Mouse (Mus musculus) liver, embryonic 15.5 days (tissue): ENCODE results near the gene Tepp. TPM values are rescaled to one million over a fixed set of nuclear protein-coding genes. Genes with fewer than 3 reads are reported as not detected.

ENCODE experiments used
- ATAC-seq: fragments of 200-750 bp; cut with Nextera tagmentation; 2 replicates; pipeline ENCODE4 v1.8.0; 2017; ENCODE audit warnings: moderate number of reproducible peaks, mild to moderate bottlenecking, moderate library complexity; ENCODE audit not compliant: insufficient read depth
- H3K27ac ChIP-seq: fragments of 300-500 bp; sonication (generic); replicated peaks from 2 replicates; pipeline ENCODE4 v1.5.1; 2015; ENCODE audit warnings: mild to moderate bottlenecking, inconsistent platforms
- H3K27me3 ChIP-seq: fragments of 300-500 bp; sonication (generic); 2 replicates; pipeline ENCODE4 v1.6.1; 2015; ENCODE audit warnings: mild to moderate bottlenecking, inconsistent platforms
- H3K36me3 ChIP-seq: fragments of 300-500 bp; sonication (generic); replicated peaks from 2 replicates; pipeline ENCODE4 v1.6.1; 2015; ENCODE audit warnings: moderate library complexity, mild to moderate bottlenecking, inconsistent platforms
- H3K4me1 ChIP-seq: fragments of 300-500 bp; sonication (generic); replicated peaks from 2 replicates; pipeline ENCODE4 v1.6.1; 2015; ENCODE audit warnings: inconsistent platforms
- H3K4me2 ChIP-seq: fragments of 300-500 bp; sonication (generic); 2 replicates; pipeline ENCODE4 v1.6.1; 2015; ENCODE audit warnings: moderate library complexity, mild to moderate bottlenecking, inconsistent platforms
- H3K4me3 ChIP-seq: fragments of 300-500 bp; sonication (generic); replicated peaks from 2 replicates; pipeline ENCODE4 v1.5.1; 2015; ENCODE audit warnings: mild to moderate bottlenecking, inconsistent platforms
- H3K9ac ChIP-seq: fragments of 300-500 bp; sonication (generic); 2 replicates; pipeline ENCODE4 v1.6.1; 2015; ENCODE audit warnings: moderate library complexity, mild to moderate bottlenecking, inconsistent platforms
- H3K9me3 ChIP-seq: fragments of 300-500 bp; sonication (generic); replicated peaks from 2 replicates; pipeline ENCODE4 v1.6.1; 2016; ENCODE audit warnings: inconsistent platforms
- WGBS: fragments of 180-500 bp; shearing (Covaris S2); methylation state at CpG from one replicate; pipeline ENCODE4 v1.1.7; 2015; ENCODE audit warnings: mixed read lengths; ENCODE audit not compliant: insufficient replicate concordance; 5-methylcytosine and 5-hydroxymethylcytosine counted together
- polyA plus RNA-seq: library from polyadenylated mRNA; unstranded; fragments of >200 nt; fragmentation: Nextera tagmentation; extraction: Ambion mirVana; gene quantifications from 2 replicates; pipeline ENCODE4 v1.2.1, GENCODE M21; 2015

Tepp gene
- polyA plus RNA-seq, 1 experiment from 2014 or later, result not detected

DNA sequence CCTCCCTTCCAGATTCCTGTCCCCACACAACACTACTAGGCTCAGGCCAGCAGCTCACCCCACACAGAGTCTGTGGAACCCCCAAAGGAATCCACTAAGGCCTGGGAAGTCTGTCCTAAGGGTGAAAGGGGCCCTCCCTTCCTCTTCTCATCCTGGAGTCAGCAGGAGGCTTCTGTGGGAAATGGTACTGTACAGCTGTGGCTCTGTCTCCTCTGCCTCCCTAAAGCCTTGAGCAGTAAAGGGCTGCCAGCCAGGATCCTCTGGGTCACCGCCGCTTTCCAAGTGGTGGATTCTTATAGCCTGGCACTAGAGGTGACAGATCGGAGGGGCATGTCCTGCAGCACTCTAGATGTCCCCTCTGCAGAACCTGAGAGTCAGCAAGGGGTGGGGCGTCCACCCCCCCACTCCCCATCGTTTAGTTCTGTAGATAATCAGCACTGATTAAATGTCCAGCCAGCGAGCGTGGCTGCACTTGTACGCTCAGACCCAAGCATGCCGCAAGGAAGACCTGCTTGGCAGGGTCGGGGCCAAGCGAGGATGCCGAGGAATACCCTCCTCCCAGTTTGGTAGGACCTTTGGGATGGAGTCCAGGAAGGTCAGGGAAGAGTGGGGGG lies 63.1 kb downstream of the Tepp start:
- H3K4me3 ChIP-seq, result no peak overlapping the region
- H3K27ac ChIP-seq, result no peak overlapping the region
- H3K36me3 ChIP-seq, result no peaks in the 10 kb centered on the region
- no peak overlapping the region for H3K9ac ChIP-seq
- ATAC-seq, result no peak
- no peak overlapping the region for H3K4me2 ChIP-seq
- WGBS, result 63% methylated on average over 12 of the region's 12 CpGs
- H3K4me1 ChIP-seq, result peaks cover 12% of the 10 kb centered on the region
- peaks cover 4% of the 10 kb centered on the region; the same call in 1 of the 2 replicates for H3K27me3 ChIP-seq
- H3K9me3 ChIP-seq, result no peaks in the 10 kb centered on the region

- Histone ChIP-seq H3K27me3 (peaks cover 4% of the 10 kb centered on the region; the same call in 1 of the 2 replicates), H3K4me1 (peaks cover 4% of the 10 kb centered on the region), H3K4me3 (no peak overlapping the region), H3K9ac (no peak overlapping the region), H3K9me3 (no peaks in the 10 kb centered on the region), H3K4me2 (no peak overlapping the region), H3K36me3 (no peaks in the 10 kb centered on the region), H3K27ac (no peak overlapping the region)
- no peak for ATAC-seq
- WGBS, result 49% methylated on average over 3 of the region's 3 CpGs
Measured at GRCm38 (mm10) chr8:95374429-95374828, 64.1 kb downstream of the Tepp start.

- WGBS, result 57% methylated on average over 7 of the region's 7 CpGs
- H3K27ac ChIP-seq, result no peak overlapping the region
- no peak for ATAC-seq
Measured at GRCm38 (mm10) chr8:95375374-95375930, 65.1 kb downstream of the Tepp start.

More at GRCm38 (mm10) chr8:95375374-95375930, 65.1 kb downstream of the Tepp start:
- Histone ChIP-seq H3K4me3 (no peak overlapping the region), H3K27me3 (peaks cover 4% of the 10 kb centered on the region; the same call in 1 of the 2 replicates), H3K4me1 (no peaks in the 10 kb centered on the region; the same call in 1 of the 2 replicates), H3K9ac (no peak overlapping the region), H3K9me3 (no peaks in the 10 kb centered on the region), H3K36me3 (no peaks in the 10 kb centered on the region), H3K4me2 (no peak overlapping the region)

Other genes with a start within 250 kb of the Tepp start
- gene Katnb1, start 229.4 kb upstream of the Tepp start, polyA plus RNA-seq, result 9.6 and 12.0 TPM in 2 replicates
- gene Kifc3, start 107.8 kb upstream of the Tepp start, polyA plus RNA-seq, result 5.3 and 6.8 TPM in 2 replicates
- gene Cngb1, start 4.0 kb upstream of the Tepp start, polyA plus RNA-seq, result 0.02 and 0.12 TPM in 2 replicates
- gene Zfp319, start 21.4 kb downstream of the Tepp start, polyA plus RNA-seq, result 0.89 and 1.2 TPM in 2 replicates
- 11.4 and 11.7 TPM in 2 replicates for gene Usb1, start 21.7 kb downstream of the Tepp start, polyA plus RNA-seq
- gene Mmp15, start 41.7 kb downstream of the Tepp start, polyA plus RNA-seq, result 1.1 and 1.2 TPM in 2 replicates
- gene Cfap20, start 124.3 kb downstream of the Tepp start, polyA plus RNA-seq, result 28.2 and 31.5 TPM in 2 replicates
- 3.9 and 4.3 TPM in 2 replicates for gene Csnk2a2, start 179.5 kb downstream of the Tepp start, polyA plus RNA-seq
- gene Ccdc113, start 223.5 kb downstream of the Tepp start, polyA plus RNA-seq, result not detected in 2 replicates